Mouse (Mus musculus): ENCODE measurements around the gene Asb5. TPM values are rescaled to one million over a fixed set of nuclear protein-coding genes. Genes with fewer than 3 reads are reported as not detected.
"Not testable (repeated sequence)": the region's sequence is repeated elsewhere in the genome, so short reads cannot be mapped to it uniquely, and the experiment has no call there.

The Asb5 gene
- polyA plus RNA-seq, 1 experiment from 2014 or later: 2.8 TPM

DNA sequence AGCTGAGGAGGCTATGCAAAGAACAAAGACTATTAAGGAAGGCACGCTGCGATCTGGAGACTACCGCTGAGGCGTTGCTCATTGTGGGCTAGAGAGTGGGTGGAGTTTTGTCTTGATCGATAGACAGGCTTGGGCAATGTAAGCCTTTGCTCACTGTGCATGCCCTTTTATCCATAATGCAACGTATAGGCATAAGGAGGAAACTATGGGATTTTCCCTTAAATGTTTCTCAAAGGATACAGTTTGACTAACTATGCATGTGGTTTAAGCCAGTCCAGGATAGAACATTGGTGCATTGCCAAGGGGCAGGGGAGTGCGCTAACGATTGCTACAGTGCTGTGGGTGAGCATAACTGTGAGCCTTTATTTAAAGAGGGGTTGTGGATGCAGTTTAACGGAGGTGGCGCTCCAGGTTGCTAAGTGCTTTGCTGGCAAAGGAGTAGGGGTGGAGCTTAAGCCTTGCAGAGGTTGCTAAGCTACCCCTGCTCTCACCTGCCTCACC, 20.1 kb upstream of the Asb5 start:
- peak overlapping the region; percentile 57 for H3K4me2 ChIP-seq (replicated peaks; ENCODE audit: low read depth)
- no peaks in the 10 kb centered on the region for H3K27me3 ChIP-seq (replicated peaks; ENCODE audit: control insufficient read depth, insufficient read depth, low read length)
- H3K36me3 ChIP-seq (ENCODE audit: control insufficient read depth, insufficient read depth): no peaks in the 10 kb centered on the region
- no peaks in the 10 kb centered on the region for H3K9me3 ChIP-seq (ENCODE audit: control insufficient read depth)
- H3K4me3 ChIP-seq (ENCODE audit: low read depth, low read length): no peak overlapping the region
- H3K9ac ChIP-seq (ENCODE audit: low read depth, low read length): no peak overlapping the region
- no peak overlapping the region for H3K27ac ChIP-seq (ENCODE audit: low read depth, low read length)
- peak; percentile 31; the same call in 1 of the 2 replicates for ATAC-seq
- no peaks in the 10 kb centered on the region for H3K4me1 ChIP-seq (replicated peaks; ENCODE audit: control insufficient read depth, insufficient read depth, low read length)
- peak; percentile 28 for TF ChIP-seq CTCF (IDR thresholded peaks at IDR 0.05; ENCODE audit: low read depth)
- WGBS: 5% methylated on average over 10 of the region's 10 CpGs

DNA sequence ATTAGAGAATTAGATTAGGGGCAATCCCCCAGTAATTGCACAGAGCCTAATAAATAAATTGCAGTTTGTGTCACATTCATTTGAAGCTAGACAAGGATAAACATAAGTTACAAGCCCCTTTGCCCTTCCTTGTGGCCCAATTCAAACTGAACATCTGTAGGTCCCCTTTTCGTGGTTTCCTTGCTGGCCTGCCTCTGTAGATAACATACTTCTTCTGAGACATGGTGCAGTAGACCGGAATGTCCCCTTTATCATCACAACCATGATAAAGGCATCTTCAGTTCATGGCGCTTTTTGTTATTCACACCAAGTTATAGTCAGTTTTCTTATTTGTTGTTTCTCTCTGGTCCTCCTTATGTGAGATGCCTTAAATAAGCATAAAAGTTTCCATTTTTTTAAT, 17.6 kb upstream of the Asb5 start:
- H3K9me3 ChIP-seq (ENCODE audit: control insufficient read depth): no peaks in the 10 kb centered on the region
- TF ChIP-seq CTCF (IDR thresholded peaks at IDR 0.05; ENCODE audit: low read depth): no peak
- no peak overlapping the region for H3K4me3 ChIP-seq (ENCODE audit: low read depth, low read length)
- H3K9ac ChIP-seq (ENCODE audit: low read depth, low read length): no peak overlapping the region
- ATAC-seq: no peak
- H3K27ac ChIP-seq (ENCODE audit: low read depth, low read length): no peak overlapping the region
- H3K36me3 ChIP-seq (ENCODE audit: control insufficient read depth, insufficient read depth): no peaks in the 10 kb centered on the region
- H3K27me3 ChIP-seq (replicated peaks; ENCODE audit: control insufficient read depth, insufficient read depth, low read length): no peaks in the 10 kb centered on the region
- H3K4me2 ChIP-seq (replicated peaks; ENCODE audit: low read depth): no peak overlapping the region
- H3K4me1 ChIP-seq (replicated peaks; ENCODE audit: control insufficient read depth, insufficient read depth, low read length): no peaks in the 10 kb centered on the region
- WGBS: 83% methylated on average over 3 of the region's 3 CpGs

DNA sequence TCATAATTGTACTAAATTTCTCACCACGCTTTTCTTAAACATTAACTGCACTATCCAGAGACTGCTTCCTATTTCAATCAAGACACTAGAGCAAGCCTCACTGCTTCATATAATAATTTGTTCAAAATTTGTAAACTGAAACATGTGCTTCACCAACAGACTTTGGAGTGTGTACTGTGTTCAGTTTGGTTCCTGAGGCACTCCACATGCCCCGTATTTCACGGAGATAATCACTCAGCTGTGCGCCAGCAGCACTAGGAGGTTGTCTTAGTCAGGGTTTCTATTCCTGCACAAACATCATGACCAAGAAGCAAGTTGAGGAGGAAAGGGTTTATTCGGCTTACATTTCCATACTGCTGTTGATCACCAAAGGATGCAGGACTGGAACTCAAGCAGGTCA, 17.2 kb upstream of the Asb5 start:
- not testable (repeated sequence) for H3K9ac ChIP-seq (ENCODE audit: low read depth, low read length); H3K4me3 ChIP-seq (ENCODE audit: low read depth, low read length); H3K9me3 ChIP-seq (ENCODE audit: control insufficient read depth); H3K36me3 ChIP-seq (ENCODE audit: control insufficient read depth, insufficient read depth); H3K4me1 ChIP-seq (replicated peaks; ENCODE audit: control insufficient read depth, insufficient read depth, low read length); H3K27ac ChIP-seq (ENCODE audit: low read depth, low read length); ATAC-seq; H3K4me2 ChIP-seq (replicated peaks; ENCODE audit: low read depth); H3K27me3 ChIP-seq (replicated peaks; ENCODE audit: control insufficient read depth, insufficient read depth, low read length)
- 87% methylated on average over 5 of the region's 5 CpGs for WGBS

DNA sequence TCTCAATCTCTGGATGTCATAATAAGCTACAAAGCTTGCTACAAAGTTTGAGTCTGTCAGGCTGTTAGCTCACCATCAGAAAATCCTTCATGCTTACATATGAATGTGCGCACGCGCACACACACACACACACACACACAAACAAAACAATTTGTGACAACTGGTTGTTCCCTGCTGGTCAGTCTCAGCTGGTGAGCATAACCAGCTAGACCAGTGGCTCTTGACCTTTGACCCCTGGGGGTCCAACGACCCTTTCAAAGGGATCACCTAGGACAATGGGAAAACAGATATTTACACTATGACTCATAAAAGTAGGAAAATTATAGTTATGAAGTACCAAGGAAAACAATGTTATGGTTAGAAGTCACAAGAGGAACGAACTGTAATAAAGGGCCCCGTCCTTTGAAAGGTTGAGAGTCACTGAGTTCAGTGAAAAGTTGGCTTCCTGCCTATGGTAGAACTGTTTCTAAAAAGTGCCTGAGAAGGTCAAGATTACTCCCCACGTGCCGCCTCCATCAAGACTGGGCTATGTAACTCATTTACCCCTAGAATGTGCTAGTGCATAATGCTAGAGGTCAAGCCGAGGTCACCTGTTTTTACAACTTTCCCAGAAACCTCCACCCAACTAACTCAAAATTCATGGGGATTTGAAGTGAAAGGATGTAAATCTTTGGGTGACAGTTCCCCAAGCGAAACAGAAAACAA, 10.5 kb upstream of the Asb5 start:
- peaks cover 12% of the 10 kb centered on the region for H3K36me3 ChIP-seq (ENCODE audit: control insufficient read depth, insufficient read depth)
- no peak overlapping the region for H3K4me3 ChIP-seq (ENCODE audit: low read depth, low read length)
- 67% methylated on average over 10 of the region's 10 CpGs for WGBS
- H3K4me1 ChIP-seq (replicated peaks; ENCODE audit: control insufficient read depth, insufficient read depth, low read length): no peaks in the 10 kb centered on the region
- H3K9me3 ChIP-seq (ENCODE audit: control insufficient read depth): no peaks in the 10 kb centered on the region
- 0 out of 2 replicates have a peak, but pooled peaks have one; percentile 16 for ATAC-seq
- no peak overlapping the region for H3K4me2 ChIP-seq (replicated peaks; ENCODE audit: low read depth)
- H3K27me3 ChIP-seq (replicated peaks; ENCODE audit: control insufficient read depth, insufficient read depth, low read length): no peaks in the 10 kb centered on the region
- H3K27ac ChIP-seq (ENCODE audit: low read depth, low read length): no peak overlapping the region
- TF ChIP-seq CTCF (IDR thresholded peaks at IDR 0.05; ENCODE audit: low read depth): no peak
- no peak overlapping the region for H3K9ac ChIP-seq (ENCODE audit: low read depth, low read length)

DNA sequence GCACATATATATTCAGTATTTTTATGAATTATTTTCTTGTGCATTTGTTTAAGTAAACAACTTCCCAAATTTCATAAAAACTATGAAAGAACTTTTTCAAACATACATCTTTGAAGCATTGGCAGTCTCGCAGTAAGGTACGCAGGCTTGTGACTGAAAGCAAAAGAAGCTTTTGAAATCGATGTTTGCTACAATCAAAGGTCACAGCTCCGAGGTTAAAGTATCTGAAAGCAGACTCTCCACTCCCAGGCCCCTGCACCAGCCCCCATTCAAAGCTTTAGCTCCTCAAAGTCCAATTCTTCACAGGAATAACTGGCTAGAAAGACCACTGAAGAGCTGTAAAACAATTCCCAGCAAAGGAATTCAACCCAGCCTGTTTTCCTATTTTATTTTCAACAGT, 8.9 kb upstream of the Asb5 start:
- Histone ChIP-seq H3K9me3 (ENCODE audit: control insufficient read depth) (no peaks in the 10 kb centered on the region), H3K9ac (ENCODE audit: low read depth, low read length) (no peak overlapping the region), H3K4me2 (replicated peaks; ENCODE audit: low read depth) (no peak overlapping the region), H3K36me3 (ENCODE audit: control insufficient read depth, insufficient read depth) (peaks cover 19% of the 10 kb centered on the region), H3K4me3 (ENCODE audit: low read depth, low read length) (no peak overlapping the region), H3K27me3 (replicated peaks; ENCODE audit: control insufficient read depth, insufficient read depth, low read length) (no peaks in the 10 kb centered on the region), H3K27ac (ENCODE audit: low read depth, low read length) (no peak overlapping the region), H3K4me1 (replicated peaks; ENCODE audit: control insufficient read depth, insufficient read depth, low read length) (no peaks in the 10 kb centered on the region)
- TF ChIP-seq CTCF (IDR thresholded peaks at IDR 0.05; ENCODE audit: low read depth): no peak
- WGBS: 56% methylated on average over 4 of the region's 4 CpGs
- ATAC-seq: no peak

DNA sequence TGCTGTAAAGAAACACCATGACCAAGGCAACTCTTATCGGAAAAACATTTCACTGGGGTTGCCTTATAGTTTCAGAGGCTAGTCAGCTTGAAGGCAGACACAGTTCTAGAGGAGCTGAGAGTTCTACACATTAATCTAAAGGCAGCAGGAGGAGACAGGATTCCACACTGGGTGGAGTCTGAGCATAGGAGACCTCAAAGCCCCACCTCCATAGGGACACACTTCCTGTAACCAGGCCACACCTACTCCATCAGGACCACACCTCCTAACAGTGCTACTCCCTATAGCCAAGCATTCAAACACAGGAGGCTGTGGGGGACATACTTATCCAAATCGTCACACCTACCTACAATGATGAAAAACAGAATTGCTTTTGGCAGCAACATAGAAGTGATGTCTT, 3.8 kb upstream of the Asb5 start:
- no peaks in the 10 kb centered on the region for H3K27me3 ChIP-seq (replicated peaks; ENCODE audit: control insufficient read depth, insufficient read depth, low read length)
- H3K9ac ChIP-seq (ENCODE audit: low read depth, low read length): no peak overlapping the region
- H3K4me3 ChIP-seq (ENCODE audit: low read depth, low read length): no peak overlapping the region
- no peak for TF ChIP-seq CTCF (IDR thresholded peaks at IDR 0.05; ENCODE audit: low read depth)
- 85% methylated on average over 2 of the region's 2 CpGs for WGBS
- no peaks in the 10 kb centered on the region for H3K9me3 ChIP-seq (ENCODE audit: control insufficient read depth)
- no peak overlapping the region for H3K27ac ChIP-seq (ENCODE audit: low read depth, low read length)
- H3K4me1 ChIP-seq (replicated peaks; ENCODE audit: control insufficient read depth, insufficient read depth, low read length): no peaks in the 10 kb centered on the region
- peaks cover 19% of the 10 kb centered on the region for H3K36me3 ChIP-seq (ENCODE audit: control insufficient read depth, insufficient read depth)
- no peak for ATAC-seq
- H3K4me2 ChIP-seq (replicated peaks; ENCODE audit: low read depth): no peak overlapping the region

All from intestine, postnatal 0 days (tissue).